Mouse (Mus musculus): Measurements from ENCODE around the gene Nutm2.
A peak's percentile ranks its signal among the peaks of the same experiment; 100 is the strongest.
"Not testable (repeated sequence)": the region's sequence is repeated elsewhere in the genome, so short reads cannot be mapped to it uniquely, and the experiment has no call there.

The Nutm2 gene

DNA sequence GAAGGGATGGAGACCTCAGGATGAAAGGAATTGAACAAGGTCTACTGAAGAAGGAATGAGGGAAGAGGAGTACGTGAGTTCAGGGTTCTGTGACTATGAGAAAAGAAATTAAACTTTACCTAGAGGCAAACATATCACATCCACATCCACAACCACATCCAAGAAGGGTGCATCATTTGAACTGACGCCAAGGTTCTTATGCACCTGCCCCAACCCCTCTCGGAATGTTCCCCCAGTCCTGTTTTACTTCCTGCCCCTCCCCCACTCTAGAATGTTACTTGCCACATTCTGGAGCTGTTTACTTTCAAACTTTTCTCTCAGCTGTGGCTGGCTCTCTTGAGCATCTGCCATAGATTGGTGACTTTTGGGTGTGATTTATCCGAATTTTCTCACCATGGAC is at the start of gene Nutm2:
Gene Nutm2 (plus strand): TSS at position 301 of the 400 bp plus-strand sequence.
- DNase-seq (ENCODE audit: low spot score in 2 of 2), result no peak

DNA sequence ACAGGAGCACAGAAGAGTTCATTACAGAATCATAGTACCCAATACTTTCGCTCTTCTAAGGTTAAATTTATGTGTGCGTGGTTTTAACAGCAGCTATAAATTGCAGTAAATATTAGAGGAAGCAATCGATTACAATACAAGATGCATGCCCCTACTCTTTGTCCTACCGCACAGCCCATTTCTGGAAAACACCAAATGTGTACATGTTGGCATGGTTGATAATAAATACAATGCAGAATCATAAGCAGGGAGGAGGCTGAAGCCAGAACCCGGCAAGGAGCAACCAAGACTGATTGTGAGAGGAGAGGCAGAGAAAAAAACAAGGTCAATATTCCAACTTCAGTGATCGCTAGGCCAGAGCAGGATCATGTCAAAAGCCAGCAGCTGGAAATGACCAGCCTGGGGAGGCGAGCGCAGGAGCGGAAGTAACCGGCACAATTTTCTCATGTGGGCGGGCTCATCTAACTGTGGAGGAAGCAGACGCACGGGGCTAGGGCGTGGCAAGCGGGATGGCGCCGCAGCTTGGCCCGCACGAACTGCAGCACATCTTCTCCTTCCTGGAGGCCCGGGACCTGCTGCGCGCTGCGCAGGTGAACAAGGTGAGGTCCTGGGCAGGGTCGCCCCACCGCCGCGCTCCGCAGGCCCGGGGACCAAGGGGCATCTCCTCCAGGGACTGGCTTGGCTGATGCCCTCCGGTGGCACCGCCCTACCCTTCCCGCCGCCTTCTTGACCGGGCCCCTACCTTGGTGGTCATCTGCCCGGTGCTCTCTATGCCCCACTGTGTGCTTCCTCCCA is 49.5 kb upstream of the Nutm2 start, which contains the start of gene Fbxw17:
Gene Fbxw17 (plus strand): TSS at position 476 of the 795 bp plus-strand sequence.
- peak; percentile 46 to 67 for DNase-seq (ENCODE audit: low spot score in 2 of 2)

DNA sequence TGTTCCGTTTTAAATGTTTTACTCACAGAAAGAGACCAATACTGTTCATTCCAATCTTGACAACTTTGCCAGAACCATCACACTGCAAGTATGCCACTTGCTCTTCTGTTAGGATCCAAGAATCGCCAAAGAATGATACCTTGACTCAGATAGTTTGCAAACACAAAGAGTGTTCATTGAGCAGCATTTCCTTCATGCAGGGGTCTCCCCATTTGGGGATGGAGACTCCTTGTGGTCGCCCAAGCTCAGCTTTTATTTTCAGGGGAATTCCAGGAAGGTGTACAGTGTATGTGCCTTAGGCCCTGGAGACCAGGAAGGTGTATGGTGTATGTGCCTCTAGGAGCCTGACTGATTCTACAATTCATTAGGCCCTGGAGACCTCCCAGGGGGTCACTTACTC is 48.7 kb upstream of the Nutm2 start:
- no peak for DNase-seq (ENCODE audit: low spot score in 2 of 2)

DNA sequence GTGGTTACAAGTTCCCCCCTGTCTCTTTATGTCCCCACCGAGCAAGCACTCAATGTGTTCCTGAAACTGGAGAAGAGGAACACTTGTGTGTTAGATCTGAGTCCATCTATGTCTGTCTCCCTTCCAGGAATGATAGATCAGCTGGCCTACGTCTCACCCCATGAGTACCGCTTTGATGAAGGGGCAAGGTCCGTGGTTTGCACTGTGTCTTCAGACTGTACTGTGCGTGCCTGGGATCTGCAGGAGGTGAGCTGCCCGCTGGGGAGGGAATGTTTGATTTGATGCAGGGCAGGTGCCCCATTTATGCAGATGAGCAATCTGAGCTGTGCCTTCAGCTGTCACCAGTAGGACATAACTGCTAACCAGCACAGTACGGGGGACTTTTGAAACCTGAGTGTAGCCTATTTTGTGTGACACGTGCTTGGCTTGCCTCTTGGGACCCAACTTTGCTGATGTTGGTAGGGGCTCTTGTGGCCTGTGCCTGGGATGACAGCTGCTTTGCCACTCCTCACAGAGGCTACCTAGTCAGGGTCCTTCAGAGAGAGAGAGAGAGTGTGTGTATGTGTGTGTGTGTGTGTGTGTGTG is 43.4 kb upstream of the Nutm2 start:
- DNase-seq (ENCODE audit: low spot score in 2 of 2), result no peak

DNA sequence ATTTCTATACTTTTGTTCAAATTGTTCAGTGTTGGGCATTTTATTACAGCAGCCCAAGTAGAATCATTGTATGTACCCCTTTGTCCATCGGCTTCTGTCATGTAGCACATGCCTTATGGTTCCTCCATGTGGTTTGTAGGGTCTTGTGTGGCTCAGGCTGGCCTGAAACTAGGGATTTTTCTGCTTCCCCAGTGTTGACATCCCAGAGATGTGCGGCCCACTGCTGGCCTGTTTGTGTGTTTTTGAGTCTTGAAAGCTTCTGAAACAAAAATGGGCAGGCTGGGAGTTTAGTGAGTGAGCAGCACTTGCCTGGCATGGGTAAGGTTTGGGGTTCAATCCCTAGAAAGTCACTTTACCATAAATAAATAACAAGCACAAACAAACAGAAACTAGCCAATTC is 42.6 kb upstream of the Nutm2 start:
- no peak for DNase-seq (ENCODE audit: low spot score in 2 of 2)

DNA sequence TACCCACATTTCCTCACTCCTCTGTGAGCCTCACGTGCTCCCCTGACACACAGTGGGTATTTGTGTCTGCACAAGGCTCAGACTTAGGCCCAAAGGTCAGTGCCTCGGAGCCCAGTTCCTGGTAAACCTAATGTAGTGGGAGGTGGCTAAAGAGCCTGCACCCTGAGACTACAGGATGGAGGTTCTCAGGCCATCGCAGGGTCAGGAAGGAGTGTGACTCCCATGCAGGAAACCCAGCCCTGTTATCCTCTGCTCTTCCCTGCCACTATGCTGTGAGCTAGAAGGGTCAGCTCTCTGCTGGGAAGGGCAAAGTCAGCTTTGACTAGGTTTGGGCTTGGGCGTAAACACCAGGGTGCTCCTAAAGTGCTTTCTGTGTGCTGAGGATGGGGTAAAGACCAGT is 40.4 kb upstream of the Nutm2 start:
- DNase-seq (ENCODE audit: low spot score in 2 of 2), result no peak

DNA sequence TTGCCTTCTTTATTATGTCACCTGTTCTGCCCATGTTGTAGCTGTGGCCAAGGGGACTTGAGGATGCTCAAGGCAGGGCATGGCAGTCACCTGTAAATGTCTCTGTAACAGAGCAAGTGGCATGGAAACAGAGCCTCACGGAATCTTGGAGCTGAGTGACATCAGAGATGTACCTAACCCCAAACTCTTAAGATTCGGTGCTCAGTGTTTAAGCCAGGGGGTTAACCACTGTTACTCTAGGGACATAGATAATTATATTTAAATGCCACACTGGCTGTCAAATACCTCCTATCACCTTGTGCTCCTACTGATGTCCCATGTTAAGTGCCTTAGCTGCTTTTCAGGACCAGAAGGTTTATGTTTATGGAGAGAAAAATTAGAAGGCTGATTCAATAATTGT is 23.3 kb upstream of the Nutm2 start, which contains the start of gene Gm47429:
Gene Gm47429 (minus strand): TSS at position 101 of the 400 bp plus-strand sequence.
- no peak for DNase-seq (ENCODE audit: low spot score in 2 of 2)

DNA sequence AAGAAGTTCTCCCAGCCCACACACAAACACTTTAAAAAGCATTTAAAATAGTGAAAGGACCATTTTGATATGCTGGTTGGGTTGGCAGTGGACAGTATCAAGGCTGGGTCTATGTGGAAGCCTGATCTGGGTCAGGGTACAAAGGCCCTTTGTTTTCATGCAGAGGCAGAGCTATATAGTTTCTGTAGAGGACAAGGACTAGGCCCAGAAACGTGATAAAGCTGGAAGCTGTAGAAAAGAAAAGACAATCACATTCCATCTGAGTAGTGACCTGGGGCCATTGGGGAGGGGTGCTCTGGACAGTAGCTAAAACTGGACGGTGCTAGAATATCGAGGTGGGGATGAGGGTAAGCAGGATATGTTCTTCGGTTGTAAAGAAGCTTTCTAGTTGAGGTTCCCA is 21.8 kb upstream of the Nutm2 start:
- no peak for DNase-seq (ENCODE audit: low spot score in 2 of 2)

DNA sequence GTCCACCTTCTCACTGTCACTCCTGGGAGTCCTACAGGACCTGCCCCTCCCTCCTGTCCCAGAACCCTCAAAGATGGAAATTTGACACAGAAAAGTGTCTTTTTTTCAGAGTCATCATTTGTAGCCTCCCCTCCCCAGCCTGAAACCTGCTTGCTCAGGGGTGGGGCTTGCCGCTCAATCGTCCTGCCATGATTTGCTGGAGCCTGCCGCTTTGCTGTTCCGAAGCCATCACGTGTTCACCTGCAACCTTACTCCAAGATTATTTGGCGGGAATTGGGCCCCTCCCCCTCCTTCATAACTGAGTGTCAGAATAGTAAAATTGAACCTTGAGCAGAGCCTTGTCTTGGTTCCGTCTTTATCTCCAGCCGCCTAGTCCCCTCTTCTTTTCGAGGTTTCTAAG is 14.8 kb upstream of the Nutm2 start:
- not testable (repeated sequence) for DNase-seq (ENCODE audit: low spot score in 2 of 2)

DNA sequence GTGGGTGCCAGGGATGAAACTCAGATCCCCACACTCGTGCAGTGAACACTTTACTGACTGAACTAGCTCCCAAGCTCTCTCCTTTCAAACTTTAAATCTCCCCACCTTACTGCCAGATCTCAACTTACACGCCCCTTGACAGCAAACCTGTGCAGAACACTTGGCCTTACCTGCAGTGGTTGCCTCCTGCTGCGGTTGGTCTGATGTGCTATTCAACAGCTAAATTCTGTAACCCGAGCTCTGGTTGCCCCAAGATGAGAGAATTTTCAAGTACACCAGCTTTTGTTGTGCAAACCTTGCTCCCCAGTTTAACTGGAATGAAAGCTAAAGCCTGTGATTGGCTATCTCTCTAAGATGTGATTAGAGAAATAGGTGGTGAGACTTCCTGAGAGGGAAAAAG is 13.7 kb upstream of the Nutm2 start:
- no peak for DNase-seq (ENCODE audit: low spot score in 2 of 2)

DNA sequence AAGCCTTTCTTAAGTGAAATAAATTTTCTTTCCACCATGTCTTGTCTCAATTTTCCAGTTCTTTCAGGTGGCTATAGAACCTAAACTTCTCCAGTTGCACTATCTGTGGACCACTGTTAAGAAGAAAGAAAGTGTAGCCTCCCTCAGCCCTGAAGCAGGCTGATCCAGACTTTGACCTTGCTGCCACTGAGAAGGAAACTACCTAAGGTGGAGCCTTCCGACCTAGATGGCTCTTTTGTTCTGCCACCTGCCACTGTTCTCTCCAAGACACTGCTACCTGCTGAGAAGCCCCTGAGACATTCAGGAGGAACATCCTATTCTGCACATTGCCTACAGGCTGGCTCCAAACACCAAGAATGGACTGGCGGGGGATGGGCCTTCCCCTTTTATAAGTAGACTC is 6.7 kb upstream of the Nutm2 start:
- DNase-seq (ENCODE audit: low spot score in 2 of 2), result not testable (repeated sequence)

DNA sequence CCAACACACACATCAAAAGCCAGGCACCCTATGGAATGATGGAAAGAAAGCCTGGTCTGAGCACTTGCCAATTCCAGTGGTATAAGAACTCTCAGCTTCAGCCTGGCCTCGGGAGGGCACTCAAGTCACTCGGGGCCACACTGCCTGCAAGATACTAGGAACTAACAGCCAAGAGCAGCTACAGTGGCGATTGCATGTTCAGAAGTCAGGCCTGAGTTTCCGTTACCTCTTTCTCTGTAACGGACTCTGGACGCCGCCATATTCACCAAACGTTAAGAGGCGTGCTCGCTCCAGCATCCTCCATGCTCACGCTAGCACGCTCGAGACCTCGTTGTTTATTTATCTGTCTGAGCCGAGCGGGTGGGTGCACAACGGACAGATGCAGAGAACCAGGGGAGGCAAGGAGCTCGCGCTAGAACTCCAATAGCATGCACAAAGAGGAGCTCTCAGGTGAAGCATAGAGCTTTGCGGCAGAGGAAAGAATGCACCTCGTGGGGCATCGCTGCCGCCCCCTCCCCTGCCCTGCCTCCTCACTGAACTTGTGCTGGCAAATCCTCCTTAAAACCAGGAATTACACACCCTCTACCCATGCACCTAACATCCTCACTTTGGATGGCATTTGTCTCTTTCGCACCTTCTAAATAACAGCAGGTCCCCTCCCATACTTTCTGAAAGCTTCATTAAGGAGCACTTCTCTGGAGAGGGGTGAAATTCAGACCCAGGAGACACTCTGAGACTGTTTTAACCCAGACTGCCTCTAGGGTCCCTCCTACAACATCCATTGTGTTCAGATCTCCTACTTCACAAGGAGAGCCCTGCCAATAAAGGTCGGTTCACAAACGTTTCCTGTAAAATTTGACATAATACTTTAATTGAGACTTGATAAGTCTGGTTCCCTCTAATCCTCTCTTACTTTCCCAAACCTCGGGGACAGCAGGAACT is 2.2 kb upstream of the Nutm2 start:
- peak in 1 of 2 experiments; percentile 2 for DNase-seq (ENCODE audit: low spot score in 2 of 2)

DNA sequence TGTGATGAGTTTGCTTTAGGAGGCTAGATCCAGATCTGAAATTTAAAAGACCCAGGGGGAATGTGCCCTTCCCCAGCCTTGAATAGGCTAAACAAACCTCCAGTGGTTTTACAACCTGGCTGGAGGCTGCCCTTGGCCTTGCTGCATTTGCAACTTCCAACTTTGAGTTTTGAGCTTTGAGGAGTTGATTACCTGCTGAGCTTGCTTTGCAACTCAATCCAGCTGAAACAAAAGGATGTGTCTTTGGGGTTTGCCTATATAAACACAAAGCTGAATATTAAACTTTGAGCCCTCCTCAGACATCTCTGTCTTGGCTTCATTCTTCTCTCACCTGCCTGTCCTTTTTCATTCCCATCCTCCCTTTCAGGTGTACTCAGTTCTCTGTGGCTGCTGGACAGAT is 21.4 kb downstream of the Nutm2 start:
- DNase-seq (ENCODE audit: low spot score in 2 of 2), result not testable (repeated sequence)

DNA sequence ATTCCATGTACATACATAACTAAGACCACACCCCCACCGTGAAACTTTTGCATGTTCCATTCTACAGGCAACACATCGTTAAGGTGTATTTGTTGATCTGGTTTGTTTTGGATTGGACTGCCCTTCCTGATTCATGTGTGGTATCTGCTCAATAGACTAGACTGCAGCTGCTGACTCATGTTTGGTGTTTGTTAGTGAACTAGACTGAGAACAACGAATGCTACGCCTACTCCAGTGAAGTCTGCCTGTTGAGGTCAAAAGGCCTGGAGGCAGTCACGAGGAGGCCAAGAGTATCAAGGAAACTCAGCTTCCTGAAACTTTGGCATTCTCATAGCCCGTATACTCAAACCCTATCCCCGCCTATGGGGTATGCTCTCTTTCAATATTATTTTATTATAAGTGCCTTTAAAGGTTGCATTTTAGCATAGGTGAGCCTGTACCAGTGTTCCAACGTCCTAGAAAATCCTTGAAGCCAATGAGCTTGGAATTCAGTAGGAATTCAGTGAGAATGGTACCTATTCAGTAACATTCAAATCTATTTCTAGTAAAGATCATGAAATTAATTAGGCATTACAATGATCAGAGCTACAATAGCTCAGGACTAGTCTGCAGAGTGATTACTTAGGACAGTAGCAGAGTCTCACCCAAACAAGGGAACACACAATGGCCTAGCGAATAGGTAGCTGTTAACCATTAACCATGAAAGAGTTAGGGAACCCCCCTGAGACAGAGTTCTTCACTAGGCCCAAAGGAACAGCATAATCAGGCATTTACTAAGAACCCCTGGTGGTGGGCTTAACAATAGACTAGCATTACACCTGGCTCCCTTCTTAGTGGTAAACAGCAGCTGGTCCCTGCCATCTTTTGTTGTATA is 43.6 kb downstream of the Nutm2 start:
- not testable (repeated sequence) for DNase-seq (ENCODE audit: low spot score in 2 of 2)

Measured in cerebellum, postnatal 4 days (tissue).